Mouse (Mus musculus) erythroblast, embryonic 14.5 days (primary cell): ENCODE results near the gene Bbs7.

ENCODE experiments used
- GATA1 ChIP-seq: IDR thresholded peaks from 2 replicates; pipeline ENCODE4 v1.6.1; 2012; ENCODE audit warnings: low read length, inconsistent platforms, mixed read lengths
- TAL1 ChIP-seq: IDR thresholded peaks from 3 replicates; pipeline ENCODE4 v1.6.1; 2012; ENCODE audit warnings: low read length, inconsistent platforms, mixed read lengths

- TF ChIP-seq GATA1 (no peak), TAL1 (no peak)
These were observed 22.2 kb upstream of the Bbs7 start for GRCm38 (mm10) chr3:36635449-36635848.
